Mouse (Mus musculus) G1E (cell line): Measurements from ENCODE around the gene Lrrc71. TPM values are rescaled to one million over a fixed set of nuclear protein-coding genes. Genes with fewer than 3 reads are reported as not detected.
A peak's percentile ranks its signal among the peaks of the same experiment; 100 is the strongest.

Experiments
- ATAC-seq: 2 replicates; pipeline ENCODE4 v1.8.0; 2016; ENCODE audit warnings: mild to moderate bottlenecking; ENCODE audit not compliant: insufficient number of reproducible peaks, poor library complexity, low FRiP score, severe bottlenecking; ENCODE audit errors: extremely low read depth
- DNase-seq: peaks from one replicate; pipeline ENCODE4 v3.0.0; 2012; ENCODE audit warnings: low spot score
- H3K27me3 ChIP-seq: 2 replicates; pipeline ENCODE4 v1.6.1; 2012; ENCODE audit warnings: mild to moderate bottlenecking, low read length, inconsistent platforms; ENCODE audit not compliant: insufficient read depth
- H3K36me3 ChIP-seq: replicated peaks from 2 replicates; pipeline ENCODE3; 2012; ENCODE audit warnings: mild to moderate bottlenecking, inconsistent platforms
- H3K4me1 ChIP-seq: 2 replicates; pipeline ENCODE4 v1.6.1; 2012; ENCODE audit warnings: low read depth, low read length, inconsistent platforms, mixed read lengths; ENCODE audit not compliant: insufficient read depth
- H3K4me3 ChIP-seq: 2 replicates; pipeline ENCODE4 v1.5.1; 2012; ENCODE audit warnings: low read depth, mild to moderate bottlenecking, inconsistent platforms, low read length, moderate library complexity, mixed read lengths
- H3K9me3 ChIP-seq: replicated peaks from 2 replicates; pipeline ENCODE4 v1.6.1; 2012; ENCODE audit warnings: inconsistent platforms
- CTCF ChIP-seq: IDR thresholded peaks from 2 replicates; pipeline ENCODE4 v1.5.1; 2012; ENCODE audit warnings: low read depth, low read length, inconsistent platforms, mixed read lengths
- GATA1 ChIP-seq: IDR thresholded peaks from 2 replicates; pipeline ENCODE4 v1.6.1; 2012; ENCODE audit warnings: borderline replicate concordance, low read length, inconsistent platforms, mixed read lengths
- GATA2 ChIP-seq: IDR thresholded peaks from 2 replicates; pipeline ENCODE4 v1.6.1; 2012; ENCODE audit warnings: low read depth, low read length, inconsistent platforms, borderline replicate concordance
- POLR2AphosphoS5 ChIP-seq: IDR thresholded peaks from 2 replicates; pipeline ENCODE4 v1.6.1; 2012; ENCODE audit warnings: low read depth, low read length, inconsistent platforms; ENCODE audit not compliant: insufficient replicate concordance
- TAL1 ChIP-seq: conservative IDR thresholded peaks from 2 replicates; pipeline ENCODE4 v1.6.1; 2012; ENCODE audit warnings: low read depth, low read length, inconsistent platforms, mixed read lengths
- polyA plus RNA-seq: library from polyadenylated mRNA; stranded (reverse); fragments of >175 nt; gene quantifications from 2 replicates; pipeline ENCODE4 v1.2.3, GENCODE M21; 2012
- total RNA-seq, 2 experiments: library from RNA; stranded (forward) in 1 of 2; stranded (reverse) in 1 of 2; fragments of 200-1000 nt in 1 of 2; fragments of >200 nt in 1 of 2; fragmentation: Nextera tagmentation in 1 of 2; gene quantifications; 2 replicates each; pipeline ENCODE4 v1.2.3; 2014 to 2017

The Lrrc71 gene
- total RNA-seq (2014; fragmentation: Nextera tagmentation) (not detected in 2 replicates), total RNA-seq (2017) (0.23 and 0.33 TPM in 2 replicates), polyA plus RNA-seq (not detected in 2 replicates)

GRCm38 (mm10) chr3:87748431-87748830 lies at the start of gene Lrrc71:
Gene Lrrc71, minus strand, starts transcription at chr3:87748625.
- ATAC-seq (no peak), DNase-seq (no peak)
- TF ChIP-seq POLR2AphosphoS5 = no peak
- H3K4me3 ChIP-seq = no peak within 1 kb of the TSS
- no peaks in the 10 kb centered on the region for H3K36me3 ChIP-seq
- H3K27me3 ChIP-seq = peaks cover 41% of the 10 kb centered on the region
- H3K4me1 ChIP-seq = no peaks in the 10 kb centered on the region
- H3K9me3 ChIP-seq = no peaks in the 10 kb centered on the region

- peaks cover 2% of the 10 kb centered on the region; the same call in 1 of the 2 replicates for H3K4me1 ChIP-seq
- H3K36me3 ChIP-seq = no peaks in the 10 kb centered on the region
- TF ChIP-seq POLR2AphosphoS5 (no peak), CTCF (no peak), GATA1 (no peak), GATA2 (no peak), TAL1 (no peak)
- no peak for DNase-seq
- ATAC-seq = no peak
- H3K4me3 ChIP-seq = no peak within 1 kb of the TSS
- peaks cover 55% of the 10 kb centered on the region for H3K27me3 ChIP-seq
- no peaks in the 10 kb centered on the region for H3K9me3 ChIP-seq
Observed at GRCm38 (mm10) chr3:87796736-87797334, 48.4 kb upstream of the Lrrc71 start, which contains the start of gene Insrr. Gene Insrr, plus strand, starts transcription at chr3:87796951.

- TF ChIP-seq TAL1 = no peak
- TF ChIP-seq CTCF = no peak
- no peak for TF ChIP-seq GATA1
- no peak for TF ChIP-seq GATA2
- TF ChIP-seq POLR2AphosphoS5 = no peak
- no peak for ATAC-seq
- Histone ChIP-seq H3K9me3 (no peaks in the 10 kb centered on the region), H3K27me3 (peaks cover 44% of the 10 kb centered on the region), H3K36me3 (no peaks in the 10 kb centered on the region), H3K4me3 (no peak overlapping the region), H3K4me1 (peaks cover 1% of the 10 kb centered on the region; the same call in 1 of the 2 replicates)
- peak; percentile 23 for DNase-seq
Observed at GRCm38 (mm10) chr3:87795336-87796277, 47.2 kb upstream of the Lrrc71 start.

- DNase-seq (no peak), ATAC-seq (no peak)
- Histone ChIP-seq H3K4me3 (no peak within 1 kb of the TSS), H3K27me3 (peaks cover 38% of the 10 kb centered on the region), H3K4me1 (no peaks in the 10 kb centered on the region), H3K9me3 (no peaks in the 10 kb centered on the region), H3K36me3 (no peaks in the 10 kb centered on the region)
- TF ChIP-seq CTCF = no peak
- no peak for TF ChIP-seq GATA1
- TF ChIP-seq GATA2 = no peak
- no peak for TF ChIP-seq POLR2AphosphoS5
Observed at GRCm38 (mm10) chr3:87794922-87795325, 46.5 kb upstream of the Lrrc71 start, which contains the start of gene Ntrk1. Gene Ntrk1, minus strand, starts transcription at chr3:87795162.

- Histone ChIP-seq H3K9me3 (no peaks in the 10 kb centered on the region), H3K27me3 (peaks cover 13% of the 10 kb centered on the region), H3K4me1 (no peaks in the 10 kb centered on the region), H3K4me3 (no peak overlapping the region), H3K36me3 (no peaks in the 10 kb centered on the region)
- TF ChIP-seq GATA1 (no peak), CTCF (no peak), POLR2AphosphoS5 (no peak), TAL1 (no peak), GATA2 (no peak)
- DNase-seq (no peak), ATAC-seq (no peak)
Observed at GRCm38 (mm10) chr3:87789768-87790167, 41.3 kb upstream of the Lrrc71 start.

GRCm38 (mm10) chr3:87789248-87789647 lies 40.8 kb upstream of the Lrrc71 start:
- H3K4me3 ChIP-seq = no peak overlapping the region
- H3K27me3 ChIP-seq = peaks cover 9% of the 10 kb centered on the region
- H3K9me3 ChIP-seq = no peaks in the 10 kb centered on the region
- ATAC-seq (no peak), DNase-seq (no peak)
- TF ChIP-seq GATA2 (no peak), GATA1 (no peak), TAL1 (no peak), CTCF (no peak), POLR2AphosphoS5 (no peak)
- H3K4me1 ChIP-seq = no peaks in the 10 kb centered on the region
- H3K36me3 ChIP-seq = no peaks in the 10 kb centered on the region
